Mouse (Mus musculus) heart, postnatal 4 days (tissue): Measurements from ENCODE around the gene Gm20532. TPM values are rescaled to one million over a fixed set of nuclear protein-coding genes. Genes with fewer than 3 reads are reported as not detected.
A peak's percentile ranks its signal among the peaks of the same experiment; 100 is the strongest.

ENCODE experiments used
- DNase-seq: peaks from one replicate; pipeline ENCODE4 v3.0.0; 2021
- microRNA-seq, 2 experiments: library from miRNA; unstranded; fragments of <30 nt; microRNA quantifications; one replicate each; pipeline ENCODE4 v1.2.0; 2021 to 2022
- total RNA-seq, 2 experiments: library from RNA; stranded (reverse); gene quantifications; 2 replicates each; pipeline ENCODE4 v1.2.3; 2021

The Gm20532 gene
- total RNA-seq, 2 experiments from 2014 or later: not detected

DNA sequence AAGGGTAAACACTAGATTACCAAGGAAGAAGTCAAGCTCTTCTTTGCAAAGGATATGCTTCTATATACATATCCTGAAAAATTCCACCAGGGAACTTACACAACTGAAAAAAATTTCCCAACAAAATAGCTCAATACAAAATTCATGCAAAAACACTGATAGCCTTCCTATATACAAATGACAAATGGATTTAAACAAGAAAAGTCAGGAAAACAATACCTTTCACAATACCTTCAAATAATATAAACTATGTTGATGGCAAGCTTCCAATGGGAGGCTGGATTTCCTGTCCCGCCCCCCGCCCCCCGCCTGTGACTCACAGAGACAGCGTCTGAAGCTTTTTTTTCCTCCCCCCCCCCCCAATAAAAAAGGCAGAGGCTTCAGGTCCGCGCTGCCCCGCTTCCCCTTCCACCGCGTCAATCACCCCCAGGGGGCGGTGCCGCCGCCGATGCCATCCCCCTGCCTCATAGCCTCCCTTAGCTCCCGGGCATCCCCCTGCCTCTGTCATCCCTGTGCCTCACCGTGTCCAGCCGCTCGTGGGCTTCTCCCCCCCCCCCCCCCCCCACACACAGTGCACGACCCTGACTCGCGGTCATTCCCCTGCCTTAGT, 74.8 kb downstream of the Gm20532 start:
- DNase-seq: no peak

DNA sequence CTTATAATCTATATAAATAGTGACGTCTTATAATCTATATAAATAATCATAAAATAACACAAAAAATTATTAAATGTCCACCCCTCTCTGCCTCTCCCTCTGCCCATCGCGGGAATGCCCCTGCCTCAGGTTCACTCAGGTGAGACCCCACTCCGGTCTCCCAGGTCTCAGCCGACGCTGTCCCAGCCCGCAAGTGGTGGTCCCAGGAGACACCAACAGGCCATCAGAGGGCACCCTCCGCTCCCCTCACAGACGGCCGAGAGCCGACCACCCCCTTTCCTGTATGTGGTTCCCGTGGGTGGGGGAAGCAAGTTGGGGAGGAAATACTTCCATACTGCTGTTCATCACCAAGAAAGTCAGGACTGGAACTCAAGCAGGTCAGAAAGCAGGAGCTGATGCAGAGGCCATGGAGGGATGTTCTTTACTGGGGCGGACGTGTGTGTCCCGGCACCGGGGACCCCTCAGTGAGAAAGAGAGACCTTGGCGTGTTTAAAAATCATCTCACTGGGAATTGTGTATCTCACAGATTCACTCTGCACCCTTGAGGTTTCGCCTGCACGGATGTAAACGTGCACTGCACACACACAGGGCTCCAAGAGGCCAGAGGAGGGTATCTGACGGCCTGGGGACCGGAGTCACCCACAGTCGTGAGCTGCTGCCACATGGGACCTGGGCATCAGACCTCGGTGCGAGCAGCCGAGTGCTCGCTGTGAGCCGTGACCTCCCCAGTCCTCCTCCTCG, 75.5 kb downstream of the Gm20532 start:
- no peak for DNase-seq

DNA sequence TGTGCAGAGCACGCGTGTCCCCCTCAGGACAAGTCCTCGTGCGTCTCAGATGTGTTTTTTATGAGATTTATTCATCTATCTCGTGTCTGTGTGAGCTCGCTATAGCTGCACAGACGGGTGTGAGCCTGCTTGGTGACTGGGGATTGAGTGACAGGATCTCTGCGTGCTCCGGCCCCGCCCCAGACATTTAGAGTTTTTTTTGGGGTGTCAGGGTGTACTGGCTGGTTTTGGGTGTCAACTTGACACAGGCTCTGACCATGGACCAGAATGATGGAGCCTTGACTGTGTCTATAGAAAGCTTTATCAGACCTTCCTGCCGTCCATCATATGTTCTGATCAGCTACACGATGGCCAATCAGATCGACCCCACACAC, 76.1 kb downstream of the Gm20532 start:
- no peak for DNase-seq

DNA sequence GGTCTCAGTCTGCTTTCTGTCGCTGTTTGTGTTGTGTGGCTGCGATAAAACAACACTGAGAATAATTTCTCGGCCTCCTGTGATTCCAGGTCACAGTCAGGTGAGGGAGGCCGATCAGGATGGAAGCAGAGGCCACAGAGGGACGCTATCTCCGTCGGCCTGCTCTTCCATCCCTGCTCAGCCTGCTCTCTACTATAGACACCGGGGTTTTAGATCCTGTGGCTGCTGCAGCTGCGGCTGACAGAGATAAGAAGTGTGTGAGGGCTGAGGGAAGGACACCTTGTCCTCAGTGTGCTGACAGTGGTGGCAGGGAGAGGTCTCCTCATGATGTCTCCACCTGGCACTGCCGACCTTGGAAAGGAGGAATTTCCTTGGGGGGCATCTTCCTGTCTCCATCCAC, 76.7 kb downstream of the Gm20532 start:
- no peak for DNase-seq

DNA sequence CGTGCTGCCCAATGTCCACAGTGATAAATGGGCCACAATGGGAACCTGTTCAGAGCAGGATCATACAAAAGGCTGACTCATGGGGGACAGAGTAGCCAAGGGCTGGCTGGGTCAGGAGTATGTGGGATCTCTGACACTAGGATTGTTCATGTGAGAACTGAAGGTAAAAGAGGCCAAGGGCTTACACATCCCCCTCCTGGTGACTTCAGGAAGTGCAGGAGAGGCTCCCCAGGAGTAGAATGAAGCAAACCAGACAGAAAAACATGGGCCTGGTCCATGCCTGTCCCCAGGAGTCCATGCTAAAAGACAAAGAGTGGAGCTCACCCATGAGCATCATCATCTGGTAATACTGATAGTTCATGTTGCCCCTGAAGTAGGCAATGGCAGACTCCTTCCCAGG, 77.1 kb downstream of the Gm20532 start:
- DNase-seq: peak; percentile 66

DNA sequence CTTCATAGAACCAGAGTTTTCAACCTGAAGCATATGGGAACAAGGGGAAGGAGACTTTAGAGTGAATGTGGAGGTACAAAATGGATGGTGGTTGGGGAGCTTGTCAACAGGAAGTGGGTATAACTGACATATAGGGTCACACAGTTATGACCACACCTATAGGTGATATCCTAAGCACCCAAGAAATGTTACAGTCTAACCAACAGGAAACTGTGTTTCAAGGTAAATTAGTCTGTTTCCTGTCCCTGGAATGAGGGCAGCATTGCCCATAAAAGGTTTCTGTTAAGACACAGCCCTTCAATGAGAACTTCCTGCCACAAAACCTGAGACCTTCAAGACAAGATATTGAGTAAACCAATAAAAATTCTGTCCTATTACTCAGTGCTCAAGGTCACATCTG, 82.3 kb downstream of the Gm20532 start:
- no peak for DNase-seq

DNA sequence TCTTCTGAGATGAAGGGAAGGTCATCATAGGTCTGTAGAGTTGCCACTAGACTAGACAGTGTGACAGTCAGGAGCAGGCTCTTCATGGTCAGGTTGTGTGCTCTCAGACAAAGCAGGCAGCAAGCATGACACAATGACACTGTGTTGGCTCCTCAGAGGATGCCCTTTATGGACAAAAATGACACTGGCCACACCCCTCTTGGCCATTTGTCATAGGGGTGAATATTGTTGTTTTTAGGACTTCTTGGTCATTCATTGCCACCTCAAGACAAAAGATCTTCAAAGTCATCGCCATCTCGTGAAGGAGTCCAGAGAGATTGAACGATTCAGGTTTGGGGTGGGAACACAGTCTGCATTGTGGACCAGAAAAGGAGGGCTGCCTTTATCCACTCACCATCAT, 84.7 kb downstream of the Gm20532 start, which contains the start of gene Lcn4:
Gene Lcn4 (minus strand): TSS at position 101 of the 400 bp plus-strand sequence.
- no peak for DNase-seq

Small RNA genes within 50 kb of the gene (microRNA-seq; reads per million reads assigned to microRNA genes)
- gene Mir126a (3.5 to 9.7 reads per million in 2 experiments), gene Mir126b (0 reads per million in 2 experiments)

Other genes starting within 250 kb of the Gm20532 start
- 10 to 100 TPM; 16.1 to 16.6 TPM for gene Dnlz, start 234.5 kb upstream of the Gm20532 start, total RNA-seq
- under 1 TPM; 0.60 to 0.95 TPM for gene Card9, start 225.7 kb upstream of the Gm20532 start, total RNA-seq
- 10 to 100 TPM; 20.8 to 21.0 TPM for gene Snapc4, start 206.0 kb upstream of the Gm20532 start, total RNA-seq
- gene Entr1, start 197.3 kb upstream of the Gm20532 start, total RNA-seq: 10 to 100 TPM; 55.5 to 62.3 TPM
- gene Pmpca, start 197.3 kb upstream of the Gm20532 start, total RNA-seq: 100 to 1,000 TPM; 107 to 113 TPM
- gene Inpp5e, start 177.4 kb upstream of the Gm20532 start, total RNA-seq: 10 to 100 TPM; 13.4 to 14.3 TPM
- 10 to 100 TPM; 37.0 to 39.0 TPM for gene Sec16a, start 141.4 kb upstream of the Gm20532 start, total RNA-seq
- gene Notch1, start 70.0 kb upstream of the Gm20532 start, total RNA-seq: 10 to 100 TPM; 55.3 to 62.3 TPM
- gene Egfl7, start 6.6 kb upstream of the Gm20532 start, total RNA-seq: 100 to 1,000 TPM; 317 to 343 TPM
- gene Agpat2, start 17.8 kb downstream of the Gm20532 start, total RNA-seq: 10 to 100 TPM; 23.9 to 25.4 TPM
- 1 to 10 TPM; 6.1 to 7.0 TPM for gene Fam69b, start 41.8 kb downstream of the Gm20532 start, total RNA-seq
- gene Lcn4, start 84.6 kb downstream of the Gm20532 start, total RNA-seq: not detected